Mouse (Mus musculus): ENCODE measurements at regions not wholly inside any gene's neighbourhood (a gene's known extent, or its start where the extent isn't known, plus 50 kb on each side); places are given as distances from the start of the nearest gene placed in this dataset.

DNA sequence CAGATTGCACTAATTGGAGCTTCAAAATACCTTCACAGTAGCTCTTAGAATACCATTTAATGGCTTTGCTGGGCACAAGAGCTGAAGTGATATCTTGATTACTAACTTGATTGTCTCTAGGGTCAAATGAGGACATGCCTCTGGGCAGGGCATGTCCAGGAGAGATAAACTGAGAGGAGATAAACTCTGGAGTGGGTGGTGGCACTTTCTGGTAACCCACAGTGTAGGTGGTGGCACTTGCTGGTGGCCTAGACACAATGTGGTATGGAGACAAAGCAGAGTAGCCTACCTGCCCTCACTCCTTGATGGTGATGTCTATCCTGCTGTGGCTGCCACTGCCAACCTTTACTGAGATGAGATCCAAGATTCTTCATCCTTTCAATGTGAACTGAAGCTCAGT is 61.7 kb upstream of the Tgfbr2 start:
- TF ChIP-seq POLR2A (IDR thresholded peaks at IDR 0.05; ENCODE audit: insufficient read depth, low read depth, low read length) (no peak), EP300 (IDR thresholded peaks at IDR 0.05; ENCODE audit: insufficient read depth, low read depth, low read length) (no peak), CTCF (IDR thresholded peaks at IDR 0.05) (no peak)

Measured in heart, adult 2 months (tissue).